Mouse (Mus musculus) cerebellum, adult 11-12 months (tissue): Measurements from ENCODE around the gene 6030452D12Rik.

Experiments
- DNase-seq: peaks from one replicate; pipeline ENCODE4 v3.0.0; 2022

The 6030452D12Rik gene

GRCm38 (mm10) chr8:106500018-106500685 is at the start of gene 6030452D12Rik:
6030452D12Rik (plus strand) TSS chr8:106500522.
- DNase-seq, result no peak

- no peak for DNase-seq
Observed at GRCm38 (mm10) chr8:106451301-106452085, 48.8 kb upstream of the 6030452D12Rik start.

- no peak for DNase-seq
Observed at GRCm38 (mm10) chr8:106452701-106453481, 47.4 kb upstream of the 6030452D12Rik start.

- no peak for DNase-seq
Observed at GRCm38 (mm10) chr8:106454036-106454435, 46.3 kb upstream of the 6030452D12Rik start.

GRCm38 (mm10) chr8:106462131-106462530 is 38.2 kb upstream of the 6030452D12Rik start:
- no peak for DNase-seq

- no peak for DNase-seq
Observed at GRCm38 (mm10) chr8:106463795-106464194, 36.5 kb upstream of the 6030452D12Rik start.

- no peak for DNase-seq
Observed at GRCm38 (mm10) chr8:106469485-106469884, 30.8 kb upstream of the 6030452D12Rik start.

- DNase-seq, result no peak
Observed at GRCm38 (mm10) chr8:106474001-106474400, 26.3 kb upstream of the 6030452D12Rik start.

- no peak for DNase-seq
Observed at GRCm38 (mm10) chr8:106504241-106504640, 3.9 kb downstream of the 6030452D12Rik start.

- no peak for DNase-seq
Observed at GRCm38 (mm10) chr8:106505328-106505965, 5.1 kb downstream of the 6030452D12Rik start.

GRCm38 (mm10) chr8:106506106-106506505 is 5.8 kb downstream of the 6030452D12Rik start:
- no peak for DNase-seq

GRCm38 (mm10) chr8:106507761-106508331 is 7.5 kb downstream of the 6030452D12Rik start:
- DNase-seq, result peak; percentile 6

- no peak for DNase-seq
Observed at GRCm38 (mm10) chr8:106508456-106508855, 8.1 kb downstream of the 6030452D12Rik start.

- no peak for DNase-seq
Observed at GRCm38 (mm10) chr8:106509079-106509780, 8.9 kb downstream of the 6030452D12Rik start.

- no peak for DNase-seq
Observed at GRCm38 (mm10) chr8:106510365-106510975, 10.1 kb downstream of the 6030452D12Rik start, which contains the start of gene Cdh3. Cdh3 (plus strand) TSS chr8:106510891.

- DNase-seq, result no peak
Observed at GRCm38 (mm10) chr8:106511065-106511501, 10.8 kb downstream of the 6030452D12Rik start.

GRCm38 (mm10) chr8:106511531-106512041 is 11.3 kb downstream of the 6030452D12Rik start:
- DNase-seq, result no peak

GRCm38 (mm10) chr8:106512475-106513150 is 12.3 kb downstream of the 6030452D12Rik start:
- DNase-seq, result no peak

GRCm38 (mm10) chr8:106515946-106516479 is 15.7 kb downstream of the 6030452D12Rik start:
- DNase-seq, result no peak

GRCm38 (mm10) chr8:106516581-106516980 is 16.3 kb downstream of the 6030452D12Rik start:
- no peak for DNase-seq
